Mouse (Mus musculus) thymus, adult 2 months (tissue): Measurements from ENCODE around the gene Slc22a1. TPM values are rescaled to one million over a fixed set of nuclear protein-coding genes. Genes with fewer than 3 reads are reported as not detected.
A peak's percentile ranks its signal among the peaks of the same experiment; 100 is the strongest.

ENCODE experiments used
- DNase-seq: peaks from one replicate; pipeline ENCODE4 v3.0.0; 2021
- H3K27ac ChIP-seq: fragments of 200-500 bp; 2 replicates; pipeline ENCODE4 v1.5.1; 2012; ENCODE audit warnings: low read length, control low read depth; ENCODE audit not compliant: control insufficient read depth, insufficient read depth
- H3K27me3 ChIP-seq: fragments of 200-500 bp; 2 replicates; pipeline ENCODE4 v1.6.1; 2012; ENCODE audit warnings: mild to moderate bottlenecking, low read length, moderate library complexity, mixed read lengths; ENCODE audit not compliant: control insufficient read depth, insufficient read depth
- H3K36me3 ChIP-seq: fragments of 200-500 bp; 2 replicates; pipeline ENCODE4 v1.6.1; 2012; ENCODE audit warnings: mild to moderate bottlenecking, low read length, moderate library complexity; ENCODE audit not compliant: control insufficient read depth, insufficient read depth
- H3K4me1 ChIP-seq: fragments of 200-500 bp; replicated peaks from 2 replicates; pipeline ENCODE4 v1.6.1; 2012; ENCODE audit warnings: low read length; ENCODE audit not compliant: control insufficient read depth, insufficient read depth
- H3K4me3 ChIP-seq: fragments of 200-500 bp; 2 replicates; pipeline ENCODE4 v1.5.1; 2012; ENCODE audit warnings: mild to moderate bottlenecking, low read length, control low read depth, moderate library complexity; ENCODE audit not compliant: control insufficient read depth, insufficient read depth
- CTCF ChIP-seq: fragments of 200-500 bp; IDR thresholded peaks from 2 replicates; pipeline ENCODE4 v1.5.1; 2012; ENCODE audit warnings: mild to moderate bottlenecking, control low read depth, low read length, moderate library complexity, borderline replicate concordance; ENCODE audit not compliant: control insufficient read depth, poor library complexity, insufficient read depth; ENCODE audit errors: extremely low read depth
- POLR2A ChIP-seq: fragments of 200-500 bp; IDR thresholded peaks from 2 replicates; pipeline ENCODE4 v1.6.1; 2012; ENCODE audit warnings: mild to moderate bottlenecking, low read length, control low read depth, moderate library complexity; ENCODE audit not compliant: control insufficient read depth, poor library complexity, insufficient read depth; ENCODE audit errors: extremely low read depth
- WGBS: fragments of 180-500 bp; shearing (Covaris S2); methylation state at CpG from one replicate; pipeline ENCODE4 v1.1.7; 2018; 5-methylcytosine and 5-hydroxymethylcytosine counted together
- polyA plus RNA-seq: library from polyadenylated mRNA; depleted of rRNA; stranded (reverse); fragments of >200 nt; gene quantifications from 2 replicates; pipeline ENCODE4 v1.2.3, GENCODE M21; 2012

Slc22a1 gene
- polyA plus RNA-seq, 1 experiment: 0.80 TPM

GRCm38 (mm10) chr17:12660572-12661260 is 14.9 kb downstream of the Slc22a1 start:
- 0 out of 2 replicates have a peak, but pooled peaks have one; percentile 14 for TF ChIP-seq CTCF
- no peak for TF ChIP-seq POLR2A
- Histone ChIP-seq H3K36me3 (no peaks in the 10 kb centered on the region), H3K27me3 (no peaks in the 10 kb centered on the region), H3K27ac (no peak overlapping the region), H3K4me1 (peaks cover 6% of the 10 kb centered on the region), H3K4me3 (no peak overlapping the region)
- 74% methylated on average over 13 of the region's 13 CpGs for WGBS
- no peak for DNase-seq

DNA sequence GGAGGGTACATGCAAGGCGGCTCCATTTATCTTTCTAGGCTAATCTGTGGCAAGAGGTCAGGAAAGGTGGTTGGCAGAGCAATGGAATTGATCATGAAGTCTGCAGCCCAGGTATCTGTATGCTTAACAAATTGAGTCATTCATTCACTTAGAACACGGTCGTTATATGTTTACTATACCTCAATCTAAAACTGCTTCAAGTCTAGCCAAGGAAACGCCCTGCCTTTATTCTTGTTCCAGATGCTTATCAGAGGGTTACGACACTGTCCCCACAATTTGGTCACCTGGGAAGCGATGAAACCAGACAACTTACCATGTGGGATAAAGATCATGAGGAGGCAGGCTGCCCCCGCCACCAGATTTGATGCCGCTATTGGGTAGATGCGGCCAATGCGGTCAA is 16.4 kb downstream of the Slc22a1 start:
- TF ChIP-seq POLR2A (no peak), CTCF (no peak)
- no peak for DNase-seq
- H3K4me3 ChIP-seq: no peak overlapping the region
- peaks cover 11% of the 10 kb centered on the region for H3K4me1 ChIP-seq
- no peaks in the 10 kb centered on the region for H3K27me3 ChIP-seq
- H3K27ac ChIP-seq: no peak overlapping the region
- WGBS: 92% methylated on average over 10 of the region's 10 CpGs
- no peaks in the 10 kb centered on the region for H3K36me3 ChIP-seq

GRCm38 (mm10) chr17:12658784-12659183 is 16.8 kb downstream of the Slc22a1 start:
- H3K27ac ChIP-seq: no peak overlapping the region
- no peak overlapping the region for H3K4me3 ChIP-seq
- no peak for TF ChIP-seq POLR2A
- no peak for TF ChIP-seq CTCF
- peaks cover 11% of the 10 kb centered on the region for H3K4me1 ChIP-seq
- no peaks in the 10 kb centered on the region for H3K27me3 ChIP-seq
- 96% methylated on average over 7 of the region's 7 CpGs for WGBS
- DNase-seq: no peak
- no peaks in the 10 kb centered on the region for H3K36me3 ChIP-seq

GRCm38 (mm10) chr17:12655826-12656225 is 19.8 kb downstream of the Slc22a1 start:
- Histone ChIP-seq H3K27ac (no peak overlapping the region; the same call in 1 of the 2 replicates), H3K4me1 (peaks cover 11% of the 10 kb centered on the region), H3K36me3 (no peaks in the 10 kb centered on the region), H3K27me3 (no peaks in the 10 kb centered on the region), H3K4me3 (no peak overlapping the region)
- no peak for TF ChIP-seq CTCF
- no peak for TF ChIP-seq POLR2A
- 4% methylated on average over 7 of the region's 7 CpGs for WGBS
- peak; percentile 35 for DNase-seq

- TF ChIP-seq POLR2A: no peak
- no peak for TF ChIP-seq CTCF
- no peaks in the 10 kb centered on the region for H3K27me3 ChIP-seq
- H3K4me3 ChIP-seq: no peak overlapping the region
- no peak overlapping the region for H3K27ac ChIP-seq
- 96% methylated on average over 3 of the region's 3 CpGs for WGBS
- H3K36me3 ChIP-seq: no peaks in the 10 kb centered on the region
- H3K4me1 ChIP-seq: peaks cover 14% of the 10 kb centered on the region
- DNase-seq: no peak
These were observed 21.6 kb downstream of the Slc22a1 start for GRCm38 (mm10) chr17:12654061-12654460.

DNA sequence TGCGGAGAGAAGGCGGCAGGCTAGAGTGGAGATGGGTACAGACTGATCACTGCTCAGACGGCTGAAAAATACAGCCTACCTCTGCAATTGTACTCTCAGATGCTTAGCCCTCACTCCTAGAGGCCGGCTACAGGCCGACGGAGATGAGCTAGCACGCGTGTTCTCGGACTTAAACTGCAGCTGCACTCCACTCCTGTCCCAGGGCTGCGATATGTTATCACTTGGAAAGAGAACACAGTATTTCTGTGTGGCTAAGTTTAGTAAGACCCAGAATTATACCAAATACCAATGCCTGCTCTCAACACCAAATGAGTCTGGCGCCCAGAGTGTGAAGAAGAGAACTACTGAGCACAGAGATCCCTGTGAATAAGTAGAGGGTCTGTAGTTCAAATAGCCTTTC is 23.0 kb downstream of the Slc22a1 start:
- no peak for DNase-seq
- Histone ChIP-seq H3K36me3 (no peaks in the 10 kb centered on the region), H3K27ac (no peak overlapping the region), H3K4me1 (peaks cover 14% of the 10 kb centered on the region), H3K27me3 (no peaks in the 10 kb centered on the region), H3K4me3 (no peak overlapping the region)
- WGBS: 98% methylated on average over 11 of the region's 11 CpGs
- no peak for TF ChIP-seq CTCF
- TF ChIP-seq POLR2A: no peak
